Mouse (Mus musculus) mouse trophoblast stem cell (cell line): ENCODE measurements around the gene S100a13.

Experiments used
- in situ Hi-C, 2 experiments: fragments of 300-500 bp; cut with MseI, MboI; formaldehyde crosslinking; loops; 2 replicates in 1 of 2; 3 replicates in 1 of 2; pipeline ENCODE4 v1.15.1; 2025

Gene S100a13

GRCm38 (mm10) chr3:90549676-90550420 lies 35.6 kb downstream of the S100a13 start:
- in situ Hi-C loops, result no loop called here

DNA sequence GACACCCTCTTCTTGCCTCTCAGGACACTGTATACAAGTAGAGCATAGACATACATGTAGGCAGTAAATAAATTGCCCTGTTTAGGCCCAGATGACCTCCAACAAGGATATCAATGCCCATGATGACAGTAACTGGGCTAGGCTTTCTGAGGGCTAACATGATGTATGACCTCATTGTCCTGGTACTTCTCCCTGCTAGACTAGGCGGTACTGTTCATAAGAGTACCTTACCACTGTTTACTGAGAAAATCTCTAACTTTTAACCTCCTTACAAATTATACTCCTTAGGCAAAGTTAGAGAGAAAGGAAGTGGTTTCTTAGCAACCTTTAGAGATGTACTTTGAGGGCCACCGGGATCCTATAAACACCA lies 36.2 kb downstream of the S100a13 start:
- in situ Hi-C loops, result no loop called here

- in situ Hi-C loops, result no loop called here
Measured at GRCm38 (mm10) chr3:90552231-90552630, 38.0 kb downstream of the S100a13 start.

- in situ Hi-C loops, result no loop called here
Measured at GRCm38 (mm10) chr3:90555954-90556353, 41.7 kb downstream of the S100a13 start.

DNA sequence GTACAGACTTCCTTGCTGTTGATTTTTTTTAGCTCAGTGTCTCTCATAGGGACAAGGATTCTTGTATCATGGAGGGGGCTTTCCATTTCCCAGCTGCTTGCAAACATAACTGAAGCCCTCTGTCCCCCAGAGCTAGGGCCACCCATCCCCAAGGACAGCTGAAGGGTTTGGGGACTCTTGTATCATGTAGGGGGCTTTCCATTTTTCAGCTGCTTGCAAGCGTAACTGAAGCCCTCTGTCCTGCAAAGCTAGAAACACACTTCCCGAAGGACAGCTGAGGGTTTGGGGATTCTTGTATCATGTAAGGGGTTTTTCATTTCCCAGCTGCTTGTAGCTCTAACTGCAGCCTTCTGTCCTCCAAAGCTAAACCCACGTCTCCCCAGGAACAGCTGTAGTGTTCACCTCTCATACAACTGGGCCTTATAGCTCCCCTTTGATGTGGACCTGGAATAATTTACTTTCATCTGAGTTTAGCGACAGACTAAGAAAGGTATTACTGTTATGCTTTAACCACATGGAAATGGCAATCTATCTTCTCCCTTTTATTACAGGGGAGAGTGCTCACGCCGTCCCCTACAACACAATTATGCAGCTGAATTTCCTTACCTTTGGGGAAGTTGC lies 45.9 kb downstream of the S100a13 start, which contains the start of gene S100a3:
Gene S100a3, plus strand, starts transcription at position 571 of the 621 bp plus-strand sequence.
- in situ Hi-C loops, result no loop called here
